Mouse (Mus musculus) cerebellum, adult 9-11 months (tissue): ENCODE measurements around the gene Ranbp10.

Source experiments
- DNase-seq: peaks from one replicate; pipeline ENCODE4 v3.0.0; 2022

Ranbp10 gene

DNA sequence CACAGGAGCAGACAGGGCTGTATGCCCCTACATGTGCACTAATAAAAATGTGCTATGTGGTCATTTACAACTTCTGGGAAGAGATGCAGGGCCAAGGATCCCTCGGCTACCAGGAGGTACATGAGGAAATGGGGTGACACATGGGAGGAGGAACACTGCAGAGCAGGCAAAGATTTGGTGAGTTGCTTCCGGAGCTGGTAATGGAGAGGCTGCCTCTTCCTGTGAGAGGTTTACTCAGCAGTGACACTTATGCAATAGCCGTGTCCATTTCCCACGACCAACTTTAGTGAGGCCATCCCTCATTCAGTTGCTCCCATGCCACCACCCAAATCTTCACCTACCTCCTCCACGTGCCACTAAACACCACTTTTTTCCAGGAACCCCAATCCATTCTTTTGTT lies 46.9 kb downstream of the Ranbp10 start:
- DNase-seq, result no peak

- no peak for DNase-seq
These were observed 49.3 kb downstream of the Ranbp10 start for GRCm38 (mm10) chr8:105777833-105778232.

- DNase-seq, result no peak
These were observed 52.7 kb downstream of the Ranbp10 start for GRCm38 (mm10) chr8:105774498-105774897.

- peak; percentile 68 for DNase-seq
These were observed 53.7 kb downstream of the Ranbp10 start for GRCm38 (mm10) chr8:105773441-105773861.

DNA sequence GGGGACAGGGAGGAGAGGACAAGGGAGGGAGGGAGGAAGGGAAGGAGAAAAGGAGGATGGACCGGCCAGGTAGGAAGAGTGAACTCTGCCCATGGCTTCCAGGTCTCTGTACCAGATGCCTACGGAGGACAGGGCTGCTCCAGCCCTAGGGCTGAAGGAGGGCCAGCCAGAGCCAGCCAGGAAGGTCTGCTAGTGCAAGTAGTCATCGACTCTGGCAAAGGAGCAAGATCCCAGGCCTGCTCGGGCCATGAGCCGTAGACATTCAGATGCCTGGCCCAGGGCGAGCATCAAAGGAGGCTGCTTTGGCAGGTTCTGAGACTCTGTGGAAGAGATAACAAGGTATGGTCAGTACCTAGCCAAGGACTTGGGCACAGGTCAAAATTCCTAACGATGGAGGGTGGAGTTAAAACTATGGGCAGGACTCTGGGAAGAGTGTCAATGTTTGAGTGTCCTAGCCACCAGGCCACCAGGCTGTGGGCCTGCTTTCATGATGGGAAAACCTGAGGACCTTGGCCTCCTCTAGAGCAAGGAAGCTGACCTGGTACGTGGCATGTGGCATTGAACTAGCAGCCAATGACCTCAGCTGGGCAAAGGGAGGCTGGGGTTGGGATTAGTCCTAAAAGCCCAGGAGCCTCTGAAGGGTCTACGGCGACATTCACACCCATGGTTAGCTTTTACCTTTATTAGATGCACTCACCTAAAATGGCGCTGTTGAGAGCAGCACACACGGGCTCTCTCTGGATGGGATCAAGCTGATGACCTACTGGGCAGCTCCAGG lies 55.6 kb downstream of the Ranbp10 start:
- no peak for DNase-seq

DNA sequence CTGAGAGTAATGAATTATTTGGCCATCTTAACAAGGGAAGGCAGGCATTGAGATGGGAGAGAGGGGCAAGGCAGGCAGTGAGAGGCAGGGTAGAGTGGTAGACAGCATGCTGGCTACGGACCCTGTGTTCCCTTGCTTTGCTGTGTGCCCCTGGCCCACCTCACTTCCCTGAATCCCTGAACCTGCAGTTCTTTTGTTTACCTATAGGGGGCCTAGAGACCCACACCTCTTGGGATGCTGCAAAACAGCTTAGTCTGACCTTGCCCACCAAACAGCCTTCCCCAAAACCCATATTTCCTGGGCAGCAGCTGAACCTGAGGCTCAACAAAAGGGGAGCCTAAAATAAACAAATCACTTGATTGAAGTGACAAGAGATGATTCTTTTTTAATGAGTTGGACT lies 56.5 kb downstream of the Ranbp10 start:
- DNase-seq, result no peak

DNA sequence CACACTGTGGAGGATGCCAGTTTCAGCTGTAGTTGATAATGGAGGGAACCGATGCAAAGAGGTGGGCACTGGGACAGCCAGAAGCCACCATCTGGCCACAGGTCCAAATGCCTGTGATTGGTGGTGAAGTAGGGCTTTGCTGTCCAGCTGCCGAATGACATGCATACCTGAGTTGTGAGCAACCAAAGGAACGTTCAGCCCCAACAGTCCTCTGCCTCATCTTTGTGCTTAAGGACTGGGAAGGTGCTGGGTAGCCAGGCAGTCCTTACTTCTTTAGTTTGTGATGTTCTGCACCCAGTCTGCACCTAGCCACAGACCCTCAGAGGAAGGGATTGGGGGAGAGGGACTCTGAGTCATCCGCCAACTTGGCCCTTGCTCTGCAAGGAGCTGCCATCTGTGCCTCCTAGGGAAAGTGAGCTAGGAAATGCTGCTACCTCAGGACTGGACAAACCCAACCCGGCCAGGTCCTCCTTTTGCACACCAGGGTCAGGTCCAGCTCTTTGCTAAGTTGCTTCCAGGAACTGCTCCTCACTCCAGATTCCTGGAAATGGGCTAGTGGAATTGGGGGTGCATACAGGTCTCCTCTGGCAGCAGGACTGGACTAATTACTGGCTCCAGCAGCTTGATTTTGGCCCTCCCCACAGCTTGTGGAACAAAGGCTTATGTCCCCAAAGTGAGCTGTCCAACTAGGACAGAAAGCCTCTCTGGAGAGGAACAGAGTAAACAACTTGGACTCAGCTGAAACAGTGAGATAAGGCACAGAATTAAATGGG lies 58.5 kb downstream of the Ranbp10 start:
- no peak for DNase-seq

GRCm38 (mm10) chr8:105758277-105759108 lies 68.7 kb downstream of the Ranbp10 start, which contains the start of gene Gfod2:
TSS of gene Gfod2 (minus strand) at chr8:105758664.
- DNase-seq, result peak; percentile 96

GRCm38 (mm10) chr8:105757796-105758276 lies 69.3 kb downstream of the Ranbp10 start:
- DNase-seq, result no peak

DNA sequence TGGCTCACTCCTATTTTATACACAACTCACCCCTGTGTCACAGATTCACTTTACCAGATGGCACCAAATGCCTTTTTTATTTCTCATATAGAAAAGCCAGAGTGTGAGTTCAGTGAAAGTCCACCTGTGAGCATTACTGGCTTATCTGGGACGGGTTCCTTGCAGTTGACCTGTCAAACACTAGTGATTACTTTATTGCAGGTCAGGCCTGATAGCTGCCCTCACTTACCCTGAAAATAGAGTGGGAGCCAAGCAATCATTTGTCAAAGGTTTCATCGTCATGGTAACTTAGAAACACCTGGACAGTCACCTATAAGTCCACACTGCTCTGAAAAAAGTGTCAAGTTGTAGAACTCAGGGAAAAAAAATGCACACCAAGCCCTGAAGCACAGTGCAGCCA lies 72.5 kb downstream of the Ranbp10 start:
- no peak for DNase-seq

DNA sequence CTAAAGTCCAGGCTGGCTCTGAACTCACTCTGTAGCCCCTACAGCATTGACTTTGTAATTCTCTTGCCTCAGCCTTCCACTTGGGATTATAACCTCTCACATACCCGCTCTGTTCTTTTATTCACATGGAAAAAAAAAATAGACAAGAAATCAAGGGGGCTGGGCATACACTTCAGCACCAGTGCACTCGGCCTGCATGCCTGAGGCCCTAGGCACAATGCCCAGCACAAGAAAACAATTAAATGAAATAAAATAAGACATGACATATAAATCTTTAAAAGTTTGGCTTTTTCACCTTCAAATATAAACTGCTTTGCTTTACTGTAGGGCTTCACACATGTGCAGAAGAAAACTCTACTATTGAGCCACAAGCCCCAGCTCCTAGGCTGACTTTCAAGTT lies 73.2 kb downstream of the Ranbp10 start:
- no peak for DNase-seq

DNA sequence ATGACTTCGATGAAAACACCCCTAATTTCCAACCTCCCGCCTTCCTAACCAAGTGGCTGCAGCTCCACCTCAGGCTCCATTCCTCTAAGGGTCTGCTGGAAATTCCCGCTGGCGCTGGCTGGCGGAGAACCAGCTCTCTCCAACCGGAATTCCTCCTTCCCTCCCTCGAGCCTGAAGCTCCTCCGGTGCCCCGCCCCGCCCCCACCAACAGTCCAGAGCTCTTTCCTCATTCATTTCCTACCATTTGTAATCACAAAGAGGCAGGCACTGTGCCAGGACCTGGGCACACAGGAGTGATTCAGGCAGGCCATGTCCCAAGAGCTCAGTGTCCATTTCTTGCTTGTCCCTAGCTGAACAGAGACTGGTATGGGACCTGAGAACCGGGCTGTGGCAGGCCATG lies 76.5 kb downstream of the Ranbp10 start:
- peak; percentile 58 for DNase-seq

GRCm38 (mm10) chr8:105743301-105743700 lies 83.8 kb downstream of the Ranbp10 start:
- DNase-seq, result no peak

DNA sequence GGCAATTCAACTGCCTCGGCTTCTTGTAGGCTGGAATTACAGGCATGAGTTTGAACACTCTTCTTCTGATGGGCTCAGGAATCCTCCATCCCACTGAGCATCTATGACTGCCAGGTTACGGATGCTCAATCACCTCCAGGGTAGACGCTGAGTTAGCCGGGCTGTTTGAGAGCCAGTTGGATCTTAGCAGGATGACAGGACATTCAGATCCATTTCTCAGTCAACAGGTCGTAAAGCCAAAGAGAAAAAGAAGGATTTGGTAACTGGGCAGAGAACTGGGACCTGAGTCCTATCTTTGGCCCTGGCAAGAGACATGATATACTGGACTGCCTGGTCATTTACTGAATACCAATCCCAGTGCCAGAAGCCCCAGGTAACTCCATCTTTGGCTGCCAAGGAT lies 87.9 kb downstream of the Ranbp10 start:
- DNase-seq, result no peak

DNA sequence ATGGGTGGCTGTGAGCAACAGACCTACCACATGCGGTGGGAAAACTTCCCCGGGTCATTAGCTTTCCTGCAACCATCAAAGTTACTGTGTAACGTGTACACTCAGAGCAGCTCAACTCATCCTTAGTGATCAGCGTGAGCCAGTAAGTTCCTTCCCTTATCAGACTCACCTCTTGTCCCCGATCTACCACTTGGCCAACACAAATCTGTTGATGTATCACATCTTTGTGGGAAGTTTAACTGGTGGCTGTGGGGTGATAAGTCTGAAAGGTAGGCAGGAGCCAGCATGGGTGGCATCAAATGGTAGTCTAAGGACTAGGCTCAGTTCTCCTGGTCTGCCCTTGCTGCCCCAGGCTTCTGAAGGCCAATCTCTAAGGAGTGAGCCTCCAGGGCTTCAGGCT lies 95.0 kb downstream of the Ranbp10 start:
- no peak for DNase-seq

DNA sequence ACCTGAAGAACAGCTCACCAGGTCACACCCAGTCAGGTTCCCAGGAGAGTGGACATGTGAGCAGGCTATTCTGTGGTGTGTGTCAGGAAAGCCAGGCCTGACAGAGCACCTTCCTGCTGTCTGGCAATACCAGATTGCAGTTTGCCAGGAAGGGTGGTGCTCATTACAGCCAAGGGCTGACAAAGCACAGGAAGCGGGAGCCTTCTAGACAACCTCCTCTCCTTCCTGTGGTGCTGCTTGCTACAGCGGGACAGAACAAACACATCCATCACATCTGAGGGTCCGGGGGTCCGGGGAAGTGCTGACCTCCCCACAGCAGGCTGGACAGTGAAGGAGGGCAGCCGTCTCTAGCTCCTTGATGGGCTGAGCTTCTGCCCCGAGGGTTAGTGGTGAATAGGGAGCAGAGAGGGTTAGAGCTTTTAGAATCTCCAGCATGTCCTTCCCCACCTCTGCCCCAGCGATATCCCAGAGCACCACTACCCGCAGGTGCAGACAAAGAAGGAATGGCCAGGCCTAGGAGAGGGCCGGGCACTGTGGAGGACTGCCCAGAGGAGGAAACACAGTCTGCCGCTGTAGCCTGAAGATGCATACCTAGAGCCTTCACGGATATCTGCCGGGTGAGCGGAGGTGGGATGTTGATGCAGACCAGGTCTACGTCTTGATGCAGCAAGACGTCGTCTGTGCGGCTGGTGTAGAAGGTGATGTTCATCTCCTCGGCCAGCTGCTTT lies 99.6 kb downstream of the Ranbp10 start:
- no peak for DNase-seq

DNA sequence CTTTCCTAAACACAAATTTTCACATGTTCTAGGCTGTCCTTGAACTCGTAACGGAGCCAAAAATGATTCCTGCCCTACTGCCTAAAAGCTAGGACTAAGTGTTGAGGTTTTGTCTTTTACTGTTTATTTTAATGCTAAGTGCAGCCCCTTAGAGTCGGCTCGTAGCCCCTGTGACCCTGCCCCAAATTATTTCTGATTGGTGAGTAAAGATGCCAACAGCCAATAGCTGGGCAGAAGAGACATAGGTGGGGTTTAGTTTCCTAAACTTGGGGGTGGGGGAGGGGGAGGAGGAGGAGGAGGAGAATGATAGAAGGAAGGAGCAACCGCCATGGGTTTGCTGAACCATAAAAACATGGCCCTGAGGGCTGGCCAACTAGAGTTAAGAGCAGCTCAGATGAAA lies 101.4 kb downstream of the Ranbp10 start:
- DNase-seq, result no peak

GRCm38 (mm10) chr8:105722861-105723260 lies 104.3 kb downstream of the Ranbp10 start:
- no peak for DNase-seq

DNA sequence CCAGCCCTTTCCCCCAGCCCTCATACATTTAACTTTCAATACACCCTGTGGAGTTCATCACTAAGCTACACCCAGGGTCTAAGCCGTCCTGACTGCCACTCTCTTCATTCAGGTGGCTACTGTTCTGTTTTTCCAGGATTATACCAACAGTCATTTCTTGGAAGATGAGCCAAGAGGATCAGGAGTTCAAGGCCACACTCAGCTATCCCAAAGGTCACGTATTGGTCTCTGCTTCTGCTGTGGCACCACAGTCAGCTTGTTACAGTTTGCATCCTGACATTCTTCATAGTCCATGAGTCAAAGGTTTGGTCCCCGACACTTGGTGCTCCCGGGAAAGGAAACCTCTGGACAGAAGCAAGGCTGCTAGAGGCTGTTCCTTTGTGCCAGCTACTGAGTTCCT lies 107.5 kb downstream of the Ranbp10 start:
- no peak for DNase-seq
